Mouse (Mus musculus) brown adipose tissue, adult 24 weeks (tissue): Measurements from ENCODE around the gene Prdm12. TPM values are rescaled to one million over a fixed set of nuclear protein-coding genes. Genes with fewer than 3 reads are reported as not detected.
"Not testable (repeated sequence)": the region's sequence is repeated elsewhere in the genome, so short reads cannot be mapped to it uniquely, and the experiment has no call there.

Source experiments
- H3K27ac ChIP-seq: fragments of 200-500 bp; replicated peaks from 2 replicates; pipeline ENCODE4 v1.5.1; 2012; ENCODE audit warnings: low read depth, mild to moderate bottlenecking, low read length
- H3K4me1 ChIP-seq: fragments of 200-500 bp; 2 replicates; pipeline ENCODE4 v1.6.1; 2012; ENCODE audit warnings: low read length, mixed read lengths; ENCODE audit not compliant: control insufficient read depth, insufficient read depth, insufficient read length
- H3K4me3 ChIP-seq: fragments of 200-500 bp; 2 replicates; pipeline ENCODE4 v1.5.1; 2012; ENCODE audit warnings: low read depth, mild to moderate bottlenecking, low read length, moderate library complexity; ENCODE audit not compliant: insufficient read depth
- polyA plus RNA-seq: library from polyadenylated mRNA; stranded (reverse); fragments of >200 nt; gene quantifications from 2 replicates; pipeline ENCODE4 v1.2.4, GENCODE M21; 2012; ENCODE audit not compliant: missing spikeins, insufficient read depth, insufficient read length

Prdm12 gene
- polyA plus RNA-seq, 1 experiment: not detected

DNA sequence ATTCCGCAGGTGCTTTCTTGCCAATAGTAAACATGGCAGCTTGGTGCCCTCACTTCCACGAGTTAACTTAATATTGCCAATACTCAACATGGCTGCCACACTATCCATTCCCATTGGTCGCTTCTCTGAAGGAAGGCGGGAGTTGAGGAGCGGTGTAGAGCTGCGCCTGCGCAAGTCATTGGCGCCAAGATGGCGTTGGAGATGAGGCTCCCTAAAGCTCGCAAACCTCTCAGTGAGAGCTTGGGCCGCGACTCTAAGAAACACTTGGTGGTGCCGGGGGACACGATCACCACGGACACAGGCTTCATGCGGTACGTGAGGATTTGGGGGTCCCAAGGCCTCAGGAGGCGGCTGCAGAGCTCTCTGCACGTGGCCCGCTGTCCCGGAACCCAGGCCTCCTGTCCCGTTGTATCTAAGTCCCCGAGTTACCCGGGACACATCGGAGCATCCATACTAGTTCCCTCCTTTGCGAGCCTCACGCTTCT, 30.8 kb downstream of the Prdm12 start, which contains the start of gene Exosc2:
Exosc2 (plus strand) TSS at position 165 of the 485 bp plus-strand sequence.
- Histone ChIP-seq H3K4me1 (no peaks in the 10 kb centered on the region), H3K27ac (no peak within 1 kb of the TSS), H3K4me3 (peak within 1 kb of the TSS; percentile 81)

GRCm38 (mm10) chr2:31678641-31679040, 38.8 kb downstream of the Prdm12 start:
- no peaks in the 10 kb centered on the region for H3K4me1 ChIP-seq
- H3K27ac ChIP-seq: no peak overlapping the region

GRCm38 (mm10) chr2:31681051-31681707, 41.3 kb downstream of the Prdm12 start:
- H3K4me1 ChIP-seq, H3K27ac ChIP-seq, H3K4me3 ChIP-seq: not testable (repeated sequence)

More at GRCm38 (mm10) chr2:31678641-31679040, 38.8 kb downstream of the Prdm12 start:
- no peak overlapping the region for H3K4me3 ChIP-seq

- Histone ChIP-seq H3K4me3 (no peak overlapping the region), H3K4me1 (no peaks in the 10 kb centered on the region), H3K27ac (no peak overlapping the region)
These were observed 41.9 kb downstream of the Prdm12 start for GRCm38 (mm10) chr2:31681731-31682235.

- Histone ChIP-seq H3K4me1 (no peaks in the 10 kb centered on the region), H3K27ac (no peak overlapping the region), H3K4me3 (no peak overlapping the region)
These were observed 43.8 kb downstream of the Prdm12 start for GRCm38 (mm10) chr2:31683666-31684065.

GRCm38 (mm10) chr2:31688074-31688925, 48.5 kb downstream of the Prdm12 start, which contains the start of gene Abl1:
TSS of gene Abl1 (plus strand) at chr2:31688376.
- peak within 1 kb of the TSS; percentile 94 for H3K27ac ChIP-seq
- peaks cover 14% of the 10 kb centered on the region; the same call in 1 of the 2 replicates for H3K4me1 ChIP-seq
- peak within 1 kb of the TSS; percentile 91 for H3K4me3 ChIP-seq

- H3K4me3 ChIP-seq: peak overlapping the region; percentile 91
- H3K27ac ChIP-seq: peak overlapping the region; percentile 43
- peaks cover 14% of the 10 kb centered on the region; the same call in 1 of the 2 replicates for H3K4me1 ChIP-seq
These were observed 49.2 kb downstream of the Prdm12 start for GRCm38 (mm10) chr2:31689045-31689444.

DNA sequence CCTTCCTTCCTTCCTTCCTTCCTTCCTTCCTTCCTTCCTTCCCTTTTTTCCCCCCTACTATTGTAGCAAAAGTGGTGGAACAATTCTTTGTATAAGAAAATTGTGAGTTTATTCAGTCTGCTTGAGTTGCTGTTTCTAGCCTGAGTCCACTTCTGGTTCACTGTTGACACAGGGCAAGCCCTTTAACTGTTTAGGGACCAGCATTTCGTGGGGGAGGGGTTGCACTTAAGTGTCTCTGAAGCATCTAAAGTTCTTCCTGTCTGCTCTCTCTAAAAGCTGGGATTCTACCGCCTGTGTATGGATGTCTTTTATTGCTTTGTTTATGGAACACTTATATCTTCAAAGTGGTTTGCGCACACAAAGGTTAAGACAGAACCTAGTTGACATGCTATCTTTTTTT, 50.2 kb downstream of the Prdm12 start:
- H3K27ac ChIP-seq: no peak overlapping the region
- H3K4me1 ChIP-seq: peaks cover 14% of the 10 kb centered on the region; the same call in 1 of the 2 replicates
- H3K4me3 ChIP-seq: peak overlapping the region; percentile 91; the same call in 1 of the 2 replicates

DNA sequence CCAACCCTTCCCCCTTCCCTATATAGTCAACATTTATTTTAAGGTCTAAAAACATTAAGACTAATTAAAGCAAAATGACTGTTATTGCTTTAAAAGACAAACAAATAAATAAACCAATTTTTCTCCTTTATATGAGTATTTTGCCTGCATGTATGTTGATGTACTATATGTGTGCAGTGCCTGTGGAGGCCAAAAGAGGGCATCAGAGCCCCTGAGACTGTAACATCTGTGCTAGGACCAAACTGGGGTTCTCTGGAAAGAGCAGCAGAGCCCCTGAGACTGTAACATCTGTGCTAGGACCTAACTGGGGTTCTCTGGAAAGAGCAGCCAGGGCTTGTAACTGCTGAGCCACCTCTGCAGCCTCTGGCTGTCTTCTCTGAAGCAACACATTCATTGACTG, 58.4 kb downstream of the Prdm12 start:
- Histone ChIP-seq H3K4me1 (no peaks in the 10 kb centered on the region), H3K27ac (no peak overlapping the region), H3K4me3 (no peak overlapping the region)

- no peaks in the 10 kb centered on the region for H3K4me1 ChIP-seq
- H3K27ac ChIP-seq: no peak overlapping the region
- no peak overlapping the region for H3K4me3 ChIP-seq
These were observed 61.0 kb downstream of the Prdm12 start for GRCm38 (mm10) chr2:31700545-31701446.

- Histone ChIP-seq H3K27ac (no peak overlapping the region), H3K4me3 (no peak overlapping the region), H3K4me1 (no peaks in the 10 kb centered on the region)
These were observed 63.4 kb downstream of the Prdm12 start for GRCm38 (mm10) chr2:31703226-31703625.

Other genes starting within 250 kb of the Prdm12 start
- gene Ass1, start 169.8 kb upstream of the Prdm12 start, polyA plus RNA-seq: 2.5 and 5.3 TPM in 2 replicates
- 14.2 and 17.0 TPM in 2 replicates for gene Fubp3, start 67.4 kb upstream of the Prdm12 start, polyA plus RNA-seq
- 8.3 and 9.2 TPM in 2 replicates for gene Exosc2, start 30.7 kb downstream of the Prdm12 start, polyA plus RNA-seq
- gene Abl1, start 48.3 kb downstream of the Prdm12 start, polyA plus RNA-seq: 9.7 and 11.9 TPM in 2 replicates
- not detected in 2 replicates for gene Qrfp, start 170.5 kb downstream of the Prdm12 start, polyA plus RNA-seq
- gene Fibcd1, start 206.0 kb downstream of the Prdm12 start, polyA plus RNA-seq: not detected in 2 replicates
- gene Lamc3, start 247.3 kb downstream of the Prdm12 start, polyA plus RNA-seq: 2.4 and 3.7 TPM in 2 replicates